Mouse (Mus musculus) forebrain, embryonic 12.5 days (tissue): Measurements from ENCODE around the gene Fen1. TPM values are rescaled to one million over a fixed set of nuclear protein-coding genes. Genes with fewer than 3 reads are reported as not detected.

Source experiments
- ATAC-seq: fragments of 200-750 bp; cut with Nextera tagmentation; 2 replicates; pipeline ENCODE4 v1.8.0; 2017; ENCODE audit warnings: moderate TSS enrichment; ENCODE audit not compliant: low FRiP score
- H3K27ac ChIP-seq: fragments of 300-500 bp; sonication (generic); 2 replicates; pipeline ENCODE4 v1.5.1; 2016; ENCODE audit warnings: mild to moderate bottlenecking
- H3K27me3 ChIP-seq: fragments of 300-500 bp; sonication (generic); 2 replicates; pipeline ENCODE4 v1.6.1; 2016; ENCODE audit warnings: mild to moderate bottlenecking
- H3K36me3 ChIP-seq: fragments of 300-500 bp; sonication (generic); replicated peaks from 2 replicates; pipeline ENCODE4 v1.6.1; 2016; ENCODE audit warnings: mild to moderate bottlenecking
- H3K4me1 ChIP-seq: fragments of 300-500 bp; sonication (generic); 2 replicates; pipeline ENCODE4 v1.6.1; 2016
- H3K4me2 ChIP-seq: fragments of 300-500 bp; sonication (generic); 2 replicates; pipeline ENCODE4 v1.6.1; 2016; ENCODE audit warnings: mild to moderate bottlenecking, moderate library complexity
- H3K4me3 ChIP-seq: fragments of 300-500 bp; sonication (generic); replicated peaks from 2 replicates; pipeline ENCODE4 v1.5.1; 2016; ENCODE audit warnings: mild to moderate bottlenecking
- H3K9ac ChIP-seq: fragments of 300-500 bp; sonication (generic); 2 replicates; pipeline ENCODE4 v1.6.1; 2016; ENCODE audit warnings: mild to moderate bottlenecking
- H3K9me3 ChIP-seq: fragments of 300-500 bp; sonication (generic); 2 replicates; pipeline ENCODE4 v1.6.1; 2016
- WGBS: fragments of 180-500 bp; shearing (Covaris S2); methylation state at CpG from one replicate; pipeline ENCODE4 v1.1.7; 2016; 5-methylcytosine and 5-hydroxymethylcytosine counted together
- polyA plus RNA-seq: library from polyadenylated mRNA; unstranded; fragments of >200 nt; fragmentation: Nextera tagmentation; extraction: Ambion mirVana; gene quantifications from 2 replicates; pipeline ENCODE4 v1.2.1, GENCODE M21; 2016

Gene Fen1
- polyA plus RNA-seq, 1 experiment from 2014 or later: 130 TPM

GRCm38 (mm10) chr19:10188281-10188811 is 15.6 kb downstream of the Fen1 start:
- peaks cover 85% of the 10 kb centered on the region for H3K36me3 ChIP-seq
- ATAC-seq: no peak

GRCm38 (mm10) chr19:10186569-10186968 is 17.4 kb downstream of the Fen1 start:
- Histone ChIP-seq H3K27me3 (no peaks in the 10 kb centered on the region), H3K27ac (no peak overlapping the region), H3K4me2 (no peak overlapping the region), H3K4me3 (no peak overlapping the region), H3K36me3 (peaks cover 67% of the 10 kb centered on the region), H3K9ac (no peak overlapping the region), H3K9me3 (no peaks in the 10 kb centered on the region), H3K4me1 (peaks cover 36% of the 10 kb centered on the region)
- WGBS: 92% methylated on average over 8 of the region's 8 CpGs
- no peak for ATAC-seq

More at GRCm38 (mm10) chr19:10188281-10188811, 15.6 kb downstream of the Fen1 start:
- Histone ChIP-seq H3K9me3 (no peaks in the 10 kb centered on the region), H3K9ac (no peak overlapping the region), H3K27ac (no peak overlapping the region), H3K4me2 (no peak overlapping the region), H3K4me1 (peaks cover 29% of the 10 kb centered on the region), H3K27me3 (no peaks in the 10 kb centered on the region), H3K4me3 (no peak overlapping the region)
- 69% methylated on average over 10 of the region's 10 CpGs for WGBS

- Histone ChIP-seq H3K9me3 (no peaks in the 10 kb centered on the region), H3K4me1 (peaks cover 36% of the 10 kb centered on the region), H3K4me2 (no peak overlapping the region; the same call in 1 of the 2 replicates), H3K9ac (no peak overlapping the region), H3K27me3 (no peaks in the 10 kb centered on the region), H3K4me3 (0 out of 2 replicates have a peak overlapping the region, but pooled peaks have one; percentile 2), H3K27ac (0 out of 2 replicates have a peak overlapping the region, but pooled peaks have one; percentile 50), H3K36me3 (peaks cover 60% of the 10 kb centered on the region)
- no peak for ATAC-seq
- WGBS: 96% methylated on average over 3 of the region's 3 CpGs
These were observed 18.1 kb downstream of the Fen1 start for GRCm38 (mm10) chr19:10185876-10186275.

- H3K4me2 ChIP-seq: peak overlapping the region; percentile 76
- no peaks in the 10 kb centered on the region for H3K9me3 ChIP-seq
- H3K4me3 ChIP-seq: peak overlapping the region; percentile 91
- H3K4me1 ChIP-seq: peaks cover 36% of the 10 kb centered on the region
- peak overlapping the region; percentile 95 for H3K27ac ChIP-seq
- WGBS: 6% methylated on average over 12 of the region's 12 CpGs
- H3K9ac ChIP-seq: peak overlapping the region; percentile 97
- peaks cover 42% of the 10 kb centered on the region for H3K36me3 ChIP-seq
- ATAC-seq: peak; percentile 44; the same call in 1 of the 2 replicates
- H3K27me3 ChIP-seq: no peaks in the 10 kb centered on the region
These were observed 19.9 kb downstream of the Fen1 start for GRCm38 (mm10) chr19:10184096-10184495.

GRCm38 (mm10) chr19:10183299-10183983 is 20.5 kb downstream of the Fen1 start:
- ATAC-seq: peak; percentile 81
- Histone ChIP-seq H3K9ac (peak overlapping the region; percentile 97), H3K4me2 (peak overlapping the region; percentile 76), H3K4me1 (peaks cover 36% of the 10 kb centered on the region), H3K4me3 (peak overlapping the region; percentile 91), H3K27me3 (no peaks in the 10 kb centered on the region), H3K36me3 (peaks cover 36% of the 10 kb centered on the region), H3K9me3 (no peaks in the 10 kb centered on the region), H3K27ac (peak overlapping the region; percentile 95)
- 1% methylated on average over 35 of the region's 35 CpGs for WGBS

GRCm38 (mm10) chr19:10182670-10183298 is 21.2 kb downstream of the Fen1 start, which contains the start of gene Fads1:
Gene Fads1 (plus strand): TSS chr19:10182888.
- Histone ChIP-seq H3K9ac (peak within 1 kb of the TSS; percentile 97), H3K9me3 (no peaks in the 10 kb centered on the region), H3K4me3 (peak within 1 kb of the TSS; percentile 91), H3K4me1 (peaks cover 31% of the 10 kb centered on the region), H3K27ac (peak within 1 kb of the TSS; percentile 95), H3K36me3 (peaks cover 29% of the 10 kb centered on the region), H3K4me2 (peak within 1 kb of the TSS; percentile 76), H3K27me3 (no peaks in the 10 kb centered on the region)
- peak; percentile 98 for ATAC-seq
- WGBS: under 1% methylated on average over 59 of the region's 70 CpGs

- Histone ChIP-seq H3K4me3 (peak overlapping the region; percentile 91), H3K27ac (peak overlapping the region; percentile 63)
These were observed 21.8 kb downstream of the Fen1 start for GRCm38 (mm10) chr19:10182142-10182541.

GRCm38 (mm10) chr19:10181225-10181624 is 22.7 kb downstream of the Fen1 start:
- Histone ChIP-seq H3K36me3 (peaks cover 14% of the 10 kb centered on the region), H3K9ac (no peak overlapping the region), H3K4me2 (no peak overlapping the region), H3K4me1 (peaks cover 30% of the 10 kb centered on the region), H3K4me3 (no peak overlapping the region), H3K27ac (no peak overlapping the region), H3K9me3 (no peaks in the 10 kb centered on the region), H3K27me3 (no peaks in the 10 kb centered on the region)
- WGBS: 92% methylated on average over 7 of the region's 7 CpGs
- no peak for ATAC-seq

More at GRCm38 (mm10) chr19:10182142-10182541, 21.8 kb downstream of the Fen1 start:
- H3K36me3 ChIP-seq: peaks cover 23% of the 10 kb centered on the region
- WGBS: 37% methylated on average over 7 of the region's 7 CpGs
- no peaks in the 10 kb centered on the region for H3K27me3 ChIP-seq
- H3K9me3 ChIP-seq: no peaks in the 10 kb centered on the region
- no peak for ATAC-seq
- peak overlapping the region; percentile 44 for H3K9ac ChIP-seq
- peaks cover 31% of the 10 kb centered on the region for H3K4me1 ChIP-seq
- peak overlapping the region; percentile 76 for H3K4me2 ChIP-seq

GRCm38 (mm10) chr19:10176941-10177372 is 27.0 kb downstream of the Fen1 start:
- 75% methylated on average over 7 of the region's 7 CpGs for WGBS
- ATAC-seq: no peak
- H3K27ac ChIP-seq: no peak overlapping the region

GRCm38 (mm10) chr19:10176477-10176876 is 27.5 kb downstream of the Fen1 start:
- Histone ChIP-seq H3K4me1 (no peaks in the 10 kb centered on the region), H3K9ac (no peak overlapping the region), H3K27ac (no peak overlapping the region), H3K27me3 (no peaks in the 10 kb centered on the region), H3K4me3 (no peak overlapping the region), H3K4me2 (no peak overlapping the region), H3K9me3 (no peaks in the 10 kb centered on the region), H3K36me3 (no peaks in the 10 kb centered on the region)
- ATAC-seq: no peak
- 68% methylated on average over 1 of the region's 1 CpGs for WGBS

More at GRCm38 (mm10) chr19:10176941-10177372, 27.0 kb downstream of the Fen1 start:
- Histone ChIP-seq H3K4me2 (no peak overlapping the region), H3K4me3 (no peak overlapping the region), H3K9ac (no peak overlapping the region), H3K27me3 (no peaks in the 10 kb centered on the region), H3K36me3 (no peaks in the 10 kb centered on the region), H3K9me3 (no peaks in the 10 kb centered on the region), H3K4me1 (0 out of 2 replicates have a peak, but pooled peaks cover 1% of the 10 kb centered on the region)

GRCm38 (mm10) chr19:10174956-10175355 is 29.0 kb downstream of the Fen1 start:
- WGBS: 67% methylated on average over 4 of the region's 4 CpGs
- ATAC-seq: no peak
- Histone ChIP-seq H3K27ac (no peak overlapping the region), H3K4me2 (no peak overlapping the region), H3K27me3 (no peaks in the 10 kb centered on the region), H3K36me3 (no peaks in the 10 kb centered on the region), H3K4me1 (no peaks in the 10 kb centered on the region), H3K4me3 (no peak overlapping the region), H3K9ac (no peak overlapping the region), H3K9me3 (no peaks in the 10 kb centered on the region)

- Histone ChIP-seq H3K4me3 (no peak overlapping the region), H3K27ac (no peak overlapping the region), H3K9me3 (no peaks in the 10 kb centered on the region), H3K4me1 (no peaks in the 10 kb centered on the region), H3K4me2 (no peak overlapping the region), H3K36me3 (no peaks in the 10 kb centered on the region), H3K27me3 (no peaks in the 10 kb centered on the region), H3K9ac (no peak overlapping the region)
- WGBS: 90% methylated on average over 7 of the region's 7 CpGs
- no peak for ATAC-seq
These were observed 30.0 kb downstream of the Fen1 start for GRCm38 (mm10) chr19:10173844-10174539.
